Mouse (Mus musculus): ENCODE measurements at regions not wholly inside any gene's neighbourhood (a gene's known extent, or its start where the extent isn't known, plus 50 kb on each side); places are given as distances from the start of the nearest gene placed in this dataset.

DNA sequence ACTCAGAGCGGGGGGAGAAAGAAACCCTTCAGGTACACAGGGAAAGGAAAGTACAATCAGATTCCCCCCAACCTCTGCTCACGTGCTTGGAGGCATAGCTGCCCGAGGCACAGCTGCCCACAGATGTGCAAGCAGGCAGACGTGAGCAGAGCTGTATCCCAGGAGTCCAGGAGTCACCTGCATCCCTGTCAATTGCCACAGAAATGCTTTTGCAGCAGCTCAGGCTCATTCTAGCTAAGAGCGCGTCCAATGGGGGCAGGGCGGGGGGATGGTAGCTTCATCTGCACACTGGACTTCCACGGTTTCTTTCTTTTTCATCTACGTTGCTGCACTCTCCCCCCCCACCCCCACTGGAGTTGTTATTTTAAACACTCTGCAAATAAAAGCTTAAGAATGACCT is 66.0 kb upstream of the Fat4 start:
- DNase-seq (ENCODE audit: low read depth, low spot score) = no peak

DNA sequence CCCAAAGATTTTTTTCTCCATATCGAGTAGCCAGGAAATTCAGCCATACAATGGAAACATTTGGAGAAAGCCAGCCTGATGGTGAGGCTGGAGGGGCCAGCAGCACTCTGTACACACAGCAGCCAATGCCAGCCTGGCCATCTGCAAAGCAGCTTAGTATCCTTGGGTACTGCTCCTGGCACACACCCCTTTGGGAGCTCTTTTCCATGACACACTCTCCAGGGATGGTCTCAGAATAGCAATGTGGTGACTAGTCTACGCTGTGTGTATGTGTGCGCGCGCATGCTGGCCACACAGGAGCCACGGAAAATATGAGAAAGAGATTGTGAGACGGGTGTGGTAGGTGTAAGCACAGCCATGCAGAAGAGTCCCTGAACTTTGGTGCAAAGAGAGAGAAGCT is 66.4 kb upstream of the Fat4 start:
- no peak for DNase-seq (ENCODE audit: low read depth, low spot score)

DNA sequence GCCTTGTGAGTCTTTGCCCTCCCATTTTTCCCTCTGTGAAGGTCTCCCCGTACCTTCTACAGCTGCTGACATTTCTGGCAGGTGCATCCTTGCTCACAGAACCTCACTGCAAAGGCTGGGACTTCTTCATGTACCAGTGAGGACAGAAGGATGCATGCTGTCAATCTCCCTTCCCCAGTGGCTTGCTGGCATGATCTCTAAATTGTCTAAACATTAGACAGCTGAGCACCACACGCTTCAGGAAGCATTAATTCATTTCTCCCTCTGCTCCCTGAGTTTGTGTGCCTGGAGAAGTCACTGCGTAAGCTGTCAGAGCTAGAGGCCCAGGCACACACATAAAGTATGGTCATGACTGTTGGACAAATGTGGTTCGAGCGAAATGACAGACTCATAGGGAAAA is 69.1 kb upstream of the Fat4 start:
- DNase-seq (ENCODE audit: low read depth, low spot score) = no peak

DNA sequence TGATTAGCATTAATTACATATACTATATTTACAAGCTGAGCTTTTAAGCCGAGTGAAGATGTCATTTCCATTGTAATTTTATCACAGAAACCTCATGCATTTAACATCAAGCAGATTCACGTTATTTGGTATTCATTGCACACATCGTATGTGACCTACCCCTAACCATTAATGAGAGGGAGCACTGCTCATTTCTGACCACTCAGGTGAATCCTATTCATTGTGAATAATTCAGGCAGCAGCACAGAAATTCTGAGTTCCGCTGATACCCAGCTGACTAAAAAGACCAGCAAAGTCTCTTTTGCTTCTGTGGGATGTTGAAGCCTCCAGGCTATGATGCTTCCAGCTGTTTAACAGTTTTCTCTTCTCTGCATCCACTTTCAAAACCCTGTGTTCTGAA is 74.3 kb upstream of the Fat4 start:
- no peak for DNase-seq (ENCODE audit: low read depth, low spot score)

DNA sequence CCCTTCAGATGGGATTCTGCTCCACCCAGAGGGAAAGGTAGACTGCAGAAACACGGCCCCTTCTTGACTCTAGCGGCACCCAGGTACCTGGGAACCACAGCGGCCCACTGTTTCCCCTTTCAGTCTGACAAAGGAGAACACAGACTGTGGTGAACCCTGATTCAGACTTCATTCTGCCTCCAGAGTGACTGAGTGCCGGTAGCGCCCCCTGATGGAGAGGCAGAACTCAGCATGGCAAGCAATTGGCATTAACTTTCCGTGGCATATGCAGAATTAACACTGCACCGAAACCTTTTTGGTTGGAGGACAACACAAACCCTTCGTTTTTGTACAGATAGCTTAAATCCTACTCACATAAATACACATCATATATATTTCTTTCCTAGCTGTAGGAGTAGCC is 75.1 kb upstream of the Fat4 start:
- DNase-seq (ENCODE audit: low read depth, low spot score) = no peak

DNA sequence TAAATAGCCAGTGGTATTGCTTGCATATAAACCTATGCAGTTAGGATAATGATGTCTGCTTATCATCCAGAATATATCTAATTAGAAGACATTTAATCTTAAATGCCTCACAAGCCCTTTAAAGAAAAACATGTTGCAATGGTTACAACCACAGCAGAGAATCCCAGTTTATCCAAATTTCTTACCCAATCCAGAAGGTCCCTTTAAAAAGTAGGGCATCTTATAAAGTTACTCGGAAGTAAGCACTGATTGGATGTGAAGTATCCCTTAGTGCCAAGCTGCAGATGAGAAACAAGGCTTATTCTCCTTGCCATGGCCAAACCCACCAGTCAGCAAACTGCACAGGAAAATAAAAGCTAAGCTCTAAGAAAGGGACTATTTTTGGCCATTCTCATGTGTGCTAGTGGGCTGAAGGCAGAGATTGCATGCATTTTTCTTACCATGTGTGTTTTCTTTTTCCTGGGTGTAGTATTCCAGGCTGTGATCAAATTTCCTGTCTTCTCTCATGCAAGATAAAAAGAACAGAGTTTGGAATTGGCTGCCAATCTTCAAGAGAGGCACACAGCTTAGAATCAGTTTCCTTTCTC is 80.2 kb upstream of the Fat4 start:
- DNase-seq (ENCODE audit: low read depth, low spot score) = no peak

DNA sequence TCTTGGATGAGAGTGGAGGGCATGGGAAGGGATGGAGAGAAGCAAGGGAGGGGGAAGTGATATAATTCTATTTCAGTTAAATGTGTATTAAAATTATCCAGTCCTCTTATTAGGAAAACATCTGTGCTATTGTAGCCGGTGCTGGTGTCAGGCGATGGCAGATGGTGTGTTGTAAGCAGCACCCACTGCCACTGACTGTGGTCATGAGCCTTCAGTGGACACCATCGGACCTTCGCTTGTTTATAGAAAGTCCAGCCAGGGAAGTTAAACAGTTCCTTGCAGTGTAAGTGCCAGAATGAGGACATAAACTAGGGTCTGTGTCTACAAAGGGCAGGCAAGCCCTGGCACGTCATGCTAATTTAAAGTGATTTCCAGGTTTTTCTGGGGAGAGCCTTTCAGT is 80.7 kb upstream of the Fat4 start:
- DNase-seq (ENCODE audit: low read depth, low spot score) = no peak

DNA sequence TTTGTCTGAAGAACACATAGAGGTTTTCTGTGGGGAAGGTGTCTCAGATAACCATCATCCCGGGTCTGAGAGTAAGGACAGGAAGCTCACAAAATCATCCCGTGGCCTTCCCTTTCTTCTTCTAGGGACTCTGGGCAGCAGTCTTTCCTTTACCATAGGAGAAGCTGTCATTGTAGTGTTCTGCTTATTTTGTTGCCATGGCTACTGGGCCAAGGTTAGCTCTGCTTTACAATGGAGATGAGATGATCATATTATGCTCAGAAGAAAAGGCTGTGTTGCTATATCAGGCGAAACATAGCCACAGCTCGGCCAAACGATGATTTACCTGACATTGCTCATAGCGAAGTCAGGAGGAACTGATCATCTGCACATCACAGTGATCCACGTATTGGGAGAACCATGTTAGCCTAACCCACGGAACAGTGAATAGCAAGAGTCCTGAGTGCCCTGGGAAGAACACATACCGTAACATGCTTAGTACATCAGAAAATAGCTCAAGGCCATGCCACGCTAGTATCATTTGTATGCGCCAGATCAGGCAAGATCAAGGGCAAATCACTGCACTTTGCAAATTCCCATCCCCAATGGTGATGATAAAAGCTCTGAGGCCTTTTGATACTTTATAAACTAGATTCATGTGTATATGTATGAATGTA is 91.0 kb upstream of the Fat4 start:
- no peak for DNase-seq (ENCODE audit: low read depth, low spot score)

DNA sequence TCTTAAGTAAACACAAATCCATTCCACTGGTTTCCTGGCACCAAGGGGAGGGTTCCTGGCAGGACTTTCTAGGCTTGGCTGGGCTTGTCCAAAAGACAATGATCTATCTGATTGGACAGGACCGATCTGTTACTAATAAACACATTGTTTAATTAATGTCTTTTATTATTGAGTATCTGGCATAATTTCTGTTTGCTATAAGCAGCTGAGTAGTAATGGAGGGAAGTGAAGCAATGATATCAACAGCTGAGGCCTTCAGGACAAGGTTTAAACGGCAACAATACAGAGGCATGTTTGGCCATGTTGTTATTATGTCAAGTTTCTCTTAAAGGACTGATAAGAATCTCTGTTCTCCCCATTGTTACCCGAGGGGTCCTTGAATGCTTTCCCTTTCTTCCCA is 93.5 kb upstream of the Fat4 start:
- DNase-seq (ENCODE audit: low read depth, low spot score) = no peak

DNA sequence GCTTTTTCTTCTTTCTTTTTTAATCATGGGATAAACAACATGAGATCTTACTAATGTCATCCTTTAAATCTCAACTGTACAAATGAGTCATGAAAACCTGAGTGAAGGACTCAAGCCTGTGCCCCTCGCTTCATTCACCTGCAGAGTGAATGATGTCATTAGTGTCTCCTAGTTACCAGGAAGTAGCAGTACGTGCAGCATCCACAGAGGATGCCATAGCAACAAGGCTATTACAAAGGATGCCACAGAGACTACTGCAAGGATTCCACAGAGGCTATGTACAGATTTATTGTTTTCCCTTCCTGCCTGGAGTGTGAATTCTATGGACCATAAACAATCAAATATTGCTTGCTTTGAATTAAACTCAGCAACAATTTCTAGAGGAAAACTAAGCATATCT is 98.0 kb upstream of the Fat4 start:
- DNase-seq (ENCODE audit: low read depth, low spot score) = no peak

DNA sequence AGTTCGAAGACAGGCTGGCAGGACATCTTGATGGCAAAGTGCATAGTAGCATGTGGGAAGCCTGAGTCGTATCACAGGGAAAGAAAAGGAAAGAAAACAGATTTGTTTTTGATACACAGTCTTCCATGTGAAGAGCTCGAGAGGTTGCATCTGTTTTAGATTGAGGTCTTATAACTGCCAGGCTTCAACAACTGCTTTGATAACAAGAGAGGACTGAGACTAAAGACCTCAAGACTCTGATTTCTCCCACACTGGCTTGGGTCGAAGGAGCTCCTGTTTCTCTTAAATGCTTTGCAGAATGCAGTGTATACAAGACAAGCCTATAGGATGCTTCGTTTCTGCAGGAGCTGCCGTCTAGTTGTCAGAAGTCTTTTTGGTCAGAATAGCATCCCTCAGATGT is 103.0 kb upstream of the Fat4 start:
- DNase-seq (ENCODE audit: low read depth, low spot score) = no peak

DNA sequence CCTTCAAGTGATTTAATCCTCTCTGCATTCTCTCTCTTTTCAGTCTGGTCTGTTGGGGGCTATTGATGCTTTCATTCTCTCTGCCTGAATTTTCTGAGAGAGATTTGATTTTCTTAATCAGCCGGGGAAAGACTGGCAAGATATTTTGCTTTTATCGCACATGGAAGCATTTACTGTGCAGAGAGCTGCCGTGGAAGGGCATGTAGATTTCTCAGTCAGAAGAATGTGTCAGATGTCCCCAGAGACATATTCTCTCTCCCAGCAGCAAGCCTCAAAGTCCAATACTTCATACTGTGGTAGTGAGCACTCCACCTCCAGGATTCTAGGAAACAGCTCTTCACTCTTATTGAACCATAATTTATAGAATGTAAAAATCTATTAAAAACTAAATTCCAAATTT is 103.7 kb upstream of the Fat4 start:
- DNase-seq (ENCODE audit: low read depth, low spot score) = no peak

DNA sequence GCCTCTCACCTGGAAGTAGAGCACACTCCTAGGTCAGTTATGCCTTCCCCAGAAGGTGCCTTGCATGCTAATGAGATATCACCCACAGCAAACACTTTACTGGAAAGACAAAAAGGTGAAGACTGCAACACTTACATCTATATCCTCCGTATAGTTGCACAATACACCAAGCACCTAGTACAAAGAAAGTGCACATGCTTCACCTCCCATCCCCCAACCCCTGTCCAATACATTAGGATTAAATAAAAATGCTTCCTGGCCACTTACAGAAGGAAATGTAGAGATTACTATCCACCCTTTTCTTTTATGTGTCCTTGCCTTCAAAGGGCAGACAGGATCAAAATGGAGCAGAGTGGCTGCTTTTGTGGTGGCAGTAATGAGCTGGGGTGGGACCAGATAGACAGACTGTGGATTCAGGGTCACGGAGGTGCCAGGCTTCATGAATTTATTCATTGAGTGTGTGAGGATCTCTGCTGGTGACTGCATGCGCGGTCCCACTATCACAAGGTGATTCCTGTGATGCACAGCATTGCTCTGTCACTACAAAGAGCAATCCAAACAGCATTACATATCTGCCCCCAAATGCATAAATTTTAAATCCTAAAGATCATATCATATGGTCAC is 109.9 kb upstream of the Fat4 start:
- no peak for DNase-seq (ENCODE audit: low read depth, low spot score)

DNA sequence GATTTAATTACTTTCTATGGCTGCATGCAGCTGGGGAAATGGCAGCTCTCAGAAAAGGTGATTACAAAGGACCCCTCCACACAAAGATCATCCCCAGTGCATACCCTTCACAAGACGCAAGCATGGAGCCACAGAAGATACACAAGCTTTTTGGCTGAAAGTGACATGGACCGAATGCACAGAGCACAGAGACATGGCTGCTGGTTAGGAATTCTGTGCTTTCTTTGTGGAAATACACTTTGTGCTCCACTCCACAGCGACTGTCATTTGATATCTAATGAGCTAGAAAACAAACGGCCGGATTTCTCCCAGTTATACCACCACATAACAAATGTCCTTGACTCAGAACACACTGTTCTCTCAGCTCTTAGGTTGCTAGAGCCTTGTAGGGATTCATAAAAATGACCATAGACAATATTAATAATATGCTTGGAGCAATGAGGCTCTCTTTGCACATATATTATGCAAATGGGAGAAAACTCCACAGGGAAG is 132.1 kb upstream of the Fat4 start:
- DNase-seq (ENCODE audit: low read depth, low spot score) = no peak

DNA sequence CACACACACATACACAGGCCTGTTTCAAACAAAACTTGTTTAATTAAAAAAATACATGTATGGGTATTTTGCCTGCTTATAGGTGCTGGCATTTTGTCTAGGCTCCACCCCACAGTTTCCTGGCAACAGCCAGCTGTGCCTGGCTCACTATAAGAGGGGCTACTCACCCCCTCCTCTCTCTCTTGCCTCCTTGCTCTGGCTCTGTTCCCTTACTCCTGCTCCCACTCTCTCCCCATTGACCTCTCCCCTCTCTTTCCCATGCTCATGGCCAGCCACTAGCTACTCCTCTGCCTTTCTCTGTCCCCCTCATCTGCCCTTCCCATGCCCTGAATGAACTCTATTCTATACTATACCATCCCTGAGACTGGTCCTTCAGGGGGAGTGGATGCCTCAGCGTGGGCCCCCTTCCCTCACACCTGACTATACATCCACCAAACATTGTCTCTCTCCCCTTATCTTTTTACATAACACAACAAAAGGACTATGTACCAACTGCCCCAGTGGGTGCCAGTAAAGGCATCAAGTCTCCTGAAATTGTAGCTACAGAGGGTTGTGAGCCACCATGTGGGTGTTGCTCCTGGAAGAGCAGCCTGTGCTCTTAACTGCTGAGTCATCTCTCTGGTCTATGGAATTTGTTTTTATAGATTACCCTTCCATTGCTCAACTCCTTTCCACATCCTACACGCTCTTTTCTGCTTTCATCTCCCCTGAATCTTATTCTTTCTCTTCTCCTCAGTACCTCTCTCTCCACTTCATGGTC is 133.1 kb upstream of the Fat4 start:
- DNase-seq (ENCODE audit: low read depth, low spot score) = no peak

DNA sequence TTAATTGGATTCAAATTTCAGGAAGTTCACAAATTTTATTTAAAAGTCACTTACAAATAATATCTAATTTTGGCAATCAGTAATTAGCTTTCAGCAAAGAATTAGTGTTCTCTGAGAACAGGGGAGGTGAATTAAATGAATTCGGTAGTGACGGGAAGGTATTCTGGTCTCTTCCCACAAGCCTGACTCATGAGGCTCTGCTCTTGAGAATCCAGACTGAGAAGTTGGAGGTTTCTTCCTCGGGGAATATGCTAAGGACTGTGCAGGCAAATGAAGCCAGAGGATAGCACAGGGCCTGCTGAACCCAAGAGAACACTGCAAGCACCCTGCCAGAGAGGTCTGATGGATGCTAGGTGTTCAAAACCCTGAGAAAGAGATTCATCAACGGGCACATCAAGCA is 144.6 kb upstream of the Fat4 start:
- DNase-seq (ENCODE audit: low read depth, low spot score) = no peak

DNA sequence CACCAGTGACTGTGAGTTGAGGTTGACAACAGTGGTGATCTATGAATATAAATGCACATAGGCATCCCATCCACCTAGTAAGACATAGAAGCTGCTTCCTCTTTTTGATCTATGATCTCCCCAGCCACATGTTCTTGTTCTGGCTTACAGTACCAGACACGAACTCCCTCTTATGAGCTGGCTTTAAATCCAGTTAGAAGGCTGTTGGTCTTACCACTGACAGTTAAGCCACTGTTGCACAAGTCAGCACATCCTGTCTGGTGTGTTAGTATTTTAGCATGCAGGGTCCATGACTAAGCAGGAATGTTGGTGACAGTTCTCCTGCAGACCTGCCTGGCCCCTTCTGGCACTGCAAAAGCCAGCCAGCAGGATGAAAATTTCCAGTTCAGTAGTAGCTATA is 164.1 kb upstream of the Fat4 start:
- no peak for DNase-seq (ENCODE audit: low read depth, low spot score)

DNA sequence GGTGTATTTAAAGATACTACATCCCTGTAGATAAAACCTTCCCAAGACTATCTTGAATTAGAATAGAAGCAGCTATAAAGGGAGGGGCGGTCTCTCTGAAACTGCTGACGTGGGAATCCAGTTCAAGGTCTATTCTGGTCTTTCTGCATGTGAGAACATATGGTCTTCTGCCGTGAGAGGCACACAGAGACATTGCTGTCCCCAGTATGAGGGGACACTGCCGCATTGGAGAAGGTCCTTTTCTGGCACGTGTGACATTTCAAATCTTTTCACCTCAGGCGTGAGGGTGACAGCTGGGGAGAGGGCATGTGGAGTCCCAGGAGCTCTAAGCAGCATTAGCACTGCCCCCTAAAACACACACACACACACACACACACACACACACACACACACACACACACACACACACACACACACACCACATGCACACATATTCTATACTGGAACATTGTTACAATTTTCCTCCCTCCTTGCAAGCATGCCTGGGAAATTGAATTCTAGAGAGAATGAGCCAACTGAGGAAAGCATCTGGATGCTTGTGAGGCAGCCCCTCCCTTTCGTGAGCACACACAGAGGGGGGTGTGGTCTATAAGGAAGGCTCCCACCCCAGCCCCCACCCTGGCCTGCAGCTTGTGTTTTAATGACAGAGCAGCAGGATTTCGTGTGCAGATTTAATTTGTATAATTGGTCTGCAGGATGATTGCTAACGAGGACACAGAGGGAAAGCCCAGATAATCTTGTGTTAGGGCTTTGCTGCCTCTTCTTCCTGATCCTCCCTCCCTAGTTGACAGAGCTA is 174.5 kb upstream of the Fat4 start:
- no peak for DNase-seq (ENCODE audit: low read depth, low spot score)

DNA sequence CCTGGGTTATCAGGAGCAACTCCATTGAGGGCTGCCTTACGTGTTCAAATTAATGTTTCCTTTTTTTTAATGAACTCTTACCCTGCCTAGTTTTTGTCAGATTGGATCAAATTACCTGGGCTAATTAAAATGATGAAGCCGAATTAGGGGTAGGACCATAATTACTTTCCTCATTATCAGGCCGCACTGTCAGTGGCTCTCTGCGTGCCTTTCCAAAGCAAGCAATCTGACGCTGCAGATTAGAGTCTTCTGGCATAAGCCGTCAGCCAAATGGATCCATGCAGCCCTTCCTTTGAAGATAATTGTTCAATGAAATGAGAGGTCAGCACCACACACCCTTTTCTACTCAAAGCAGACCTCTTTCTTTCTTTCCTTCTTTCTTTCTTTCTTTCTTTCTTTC is 175.5 kb upstream of the Fat4 start:
- no peak for DNase-seq (ENCODE audit: low read depth, low spot score)

DNA sequence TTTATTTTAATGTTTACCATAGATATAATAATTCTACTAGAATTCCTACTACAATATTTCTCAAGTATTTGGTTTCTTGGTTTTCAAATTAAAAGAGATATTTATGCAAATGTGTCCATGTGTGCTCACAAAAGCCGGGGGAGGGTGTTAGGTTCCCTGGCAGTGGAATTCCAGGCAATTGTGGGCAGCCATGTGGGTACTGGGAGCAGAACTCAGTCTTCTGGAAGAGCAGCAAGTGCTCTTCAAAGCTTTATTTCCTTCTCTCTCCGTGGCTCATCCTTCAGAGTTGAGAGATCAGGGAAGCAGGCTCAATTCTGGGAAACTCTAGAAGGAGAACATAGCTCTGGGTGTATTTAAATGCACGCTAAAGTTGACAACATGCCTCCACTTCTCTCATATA is 178.8 kb upstream of the Fat4 start:
- DNase-seq (ENCODE audit: low read depth, low spot score) = no peak

DNA sequence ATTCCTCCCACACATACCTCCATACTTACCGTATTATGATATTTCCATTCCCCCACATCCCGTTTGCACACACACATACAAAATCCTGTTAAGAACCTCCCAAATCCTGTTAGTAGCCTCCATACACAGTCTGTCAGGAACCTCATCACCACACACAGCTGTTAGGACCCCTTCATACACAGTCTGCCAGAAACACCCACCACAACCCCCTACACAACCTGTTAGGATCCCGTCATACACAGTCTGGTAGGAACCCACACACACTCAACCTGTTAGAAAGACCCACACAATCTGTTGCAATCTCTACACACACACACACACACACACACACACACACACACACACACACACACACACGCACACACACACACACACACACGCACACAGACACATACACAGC is 187.5 kb upstream of the Fat4 start:
- no peak for DNase-seq (ENCODE audit: low read depth, low spot score)

DNA sequence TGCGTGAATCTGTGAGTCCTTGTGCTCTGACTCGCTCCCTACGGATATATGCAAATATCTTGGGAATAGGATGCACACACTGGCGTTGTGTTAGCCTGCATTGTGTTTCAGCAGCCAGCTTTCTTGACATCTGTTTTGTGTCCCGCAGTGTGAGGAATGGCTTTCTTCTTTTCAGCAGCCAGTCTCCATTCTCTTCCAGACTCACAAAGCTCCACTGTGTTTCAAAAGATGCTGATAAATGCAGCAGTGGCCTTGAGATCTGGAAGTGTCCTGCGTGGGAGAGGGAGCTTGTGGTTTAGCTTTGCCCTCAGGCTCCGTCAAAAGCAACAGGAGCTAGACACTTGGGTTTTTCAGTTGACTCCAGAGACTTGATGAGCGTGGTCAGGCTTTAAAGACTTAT is 188.9 kb upstream of the Fat4 start:
- DNase-seq (ENCODE audit: low read depth, low spot score) = no peak

Data from A20 (cell line).